Comparison of ENCODE assay signal across 8 mouse cellular contexts in the genomic region with DNA sequence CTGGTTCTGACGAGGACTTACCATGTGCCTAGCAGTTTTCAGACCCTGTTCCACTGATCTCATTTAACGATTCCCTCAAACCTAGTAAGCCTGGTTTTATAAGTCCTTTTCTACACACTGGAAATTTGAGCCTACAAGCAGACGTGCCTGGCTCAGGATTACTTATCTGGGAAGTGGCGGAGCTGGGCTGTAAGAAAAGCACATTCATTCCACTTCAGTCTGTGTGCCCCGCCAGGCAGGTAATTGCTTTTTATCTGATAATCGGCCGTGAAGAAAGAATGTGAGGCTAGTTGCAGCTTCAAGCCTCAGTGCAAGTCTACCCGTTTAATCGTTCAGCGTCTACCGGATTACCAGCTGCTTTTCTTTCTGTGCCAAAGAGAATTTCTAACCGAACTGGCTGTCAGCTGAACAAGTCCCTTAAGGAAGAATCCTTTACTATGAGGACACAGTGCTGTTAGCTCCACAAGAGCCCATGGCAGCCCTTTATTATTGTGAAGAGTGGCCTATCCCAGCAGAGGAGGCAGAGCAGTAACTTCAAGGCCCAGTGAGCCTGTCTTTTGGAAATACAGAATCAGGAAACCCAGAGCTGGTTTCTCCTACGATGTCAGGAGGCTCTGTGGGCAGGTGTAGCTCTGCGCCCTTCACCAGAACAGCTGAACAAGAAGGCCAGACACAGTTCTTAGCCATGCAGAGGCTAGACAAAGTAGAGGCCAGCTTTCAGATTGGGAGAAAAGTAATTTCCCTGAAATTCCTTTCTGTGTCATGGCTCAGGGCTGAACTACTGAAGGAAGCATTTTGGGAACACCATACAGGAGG. TPM values are rescaled to one million over a fixed set of nuclear protein-coding genes. Genes with fewer than 3 reads are reported as not detected.
DNase-seq lines count a peak whose midpoint lies in the region; ATAC-seq lines count a peak whose summit lies in the region.

No protein-coding gene starts in this region.

- WGBS in embryonic facial prominence, embryonic 10.5 days: 16% methylated on average over 14 of the region's 14 CpGs
- 11% methylated on average over 14 of the region's 14 CpGs for WGBS in forebrain, embryonic 12.5 days
- 28% methylated on average over 14 of the region's 14 CpGs for WGBS in kidney, embryonic 16.5 days
- 9% methylated on average over 14 of the region's 14 CpGs for WGBS in midbrain, embryonic 16.5 days
- 51% methylated on average over 14 of the region's 14 CpGs for WGBS in liver, embryonic 12.5 days (ENCODE audit: insufficient replicate concordance)

- no peaks in the 10 kb centered on the region; the same call in 1 of the 2 replicates for H3K27me3 ChIP-seq in embryonic facial prominence, embryonic 10.5 days (replicated peaks; ENCODE audit: low read depth, poor library complexity, severe bottlenecking)
- no peaks in the 10 kb centered on the region for H3K27me3 ChIP-seq in forebrain, embryonic 12.5 days
- no peaks in the 10 kb centered on the region for H3K27me3 ChIP-seq in kidney, embryonic 16.5 days (ENCODE audit: insufficient read depth, low read length)
- H3K27me3 ChIP-seq in midbrain, embryonic 16.5 days (ENCODE audit: control insufficient read depth, insufficient read depth, low read depth, low read length): no peaks in the 10 kb centered on the region
- H3K27me3 ChIP-seq in liver, embryonic 12.5 days (replicated peaks): peaks cover 24% of the 10 kb centered on the region

- H3K4me3 ChIP-seq in embryonic facial prominence, embryonic 10.5 days: peak overlapping the region; percentile 28; the same call in 1 of the 2 replicates
- no peak overlapping the region for H3K4me3 ChIP-seq in forebrain, embryonic 12.5 days (replicated peaks)
- no peak overlapping the region for H3K4me3 ChIP-seq in kidney, embryonic 16.5 days (ENCODE audit: low read length)
- H3K4me3 ChIP-seq in midbrain, embryonic 16.5 days (ENCODE audit: low read depth, low read length): no peak overlapping the region
- H3K4me3 ChIP-seq in liver, embryonic 12.5 days: no peak overlapping the region

- H3K4me2 ChIP-seq in forebrain, embryonic 12.5 days: peak overlapping the region; percentile 15; the same call in 1 of the 2 replicates
- no peak overlapping the region; the same call in 1 of the 2 replicates for H3K4me2 ChIP-seq in kidney, embryonic 16.5 days (replicated peaks; ENCODE audit: low read depth, low read length)
- peak overlapping the region; percentile 29 for H3K4me2 ChIP-seq in midbrain, embryonic 16.5 days (ENCODE audit: low read length)
- H3K4me2 ChIP-seq in liver, embryonic 12.5 days: no peak overlapping the region

- DNase-seq in embryonic facial prominence, embryonic 10.5 days (ENCODE audit: low spot score): peak; percentile 55
- DNase-seq in left cerebral cortex, postnatal 14 days (ENCODE audit: low spot score in 2 of 2): no peak
- DNase-seq in right cerebral cortex, postnatal 36 days (ENCODE audit: low spot score in 2 of 2): no peak
- DNase-seq in T-cell, adult 2 months (ENCODE audit: low spot score): no peak

- intact Hi-C loops in left cerebral cortex, postnatal 14 days (cut with DNase I): no loop called here

- no peaks in the 10 kb centered on the region for H3K36me3 ChIP-seq in embryonic facial prominence, embryonic 10.5 days (replicated peaks)
- no peaks in the 10 kb centered on the region for H3K36me3 ChIP-seq in forebrain, embryonic 12.5 days (replicated peaks)
- H3K36me3 ChIP-seq in kidney, embryonic 16.5 days (ENCODE audit: insufficient read depth, low read length): no peaks in the 10 kb centered on the region
- H3K36me3 ChIP-seq in midbrain, embryonic 16.5 days (ENCODE audit: control insufficient read depth, insufficient read depth, low read length): no peaks in the 10 kb centered on the region
- no peaks in the 10 kb centered on the region for H3K36me3 ChIP-seq in liver, embryonic 12.5 days

- peaks cover 16% of the 10 kb centered on the region for H3K4me1 ChIP-seq in embryonic facial prominence, embryonic 10.5 days
- peaks cover 11% of the 10 kb centered on the region for H3K4me1 ChIP-seq in forebrain, embryonic 12.5 days
- H3K4me1 ChIP-seq in kidney, embryonic 16.5 days (ENCODE audit: insufficient read depth, low read length): 0 out of 2 replicates have a peak, but pooled peaks cover 6% of the 10 kb centered on the region
- H3K4me1 ChIP-seq in midbrain, embryonic 16.5 days (ENCODE audit: control insufficient read depth, insufficient read depth, low read length): peaks cover 11% of the 10 kb centered on the region
- H3K4me1 ChIP-seq in liver, embryonic 12.5 days: no peaks in the 10 kb centered on the region

- no peak overlapping the region for H3K9ac ChIP-seq in forebrain, embryonic 12.5 days
- H3K9ac ChIP-seq in kidney, embryonic 16.5 days (replicated peaks; ENCODE audit: low read length): no peak overlapping the region
- peak overlapping the region; percentile 23; the same call in 1 of the 2 replicates for H3K9ac ChIP-seq in midbrain, embryonic 16.5 days (ENCODE audit: low read depth, low read length)
- H3K9ac ChIP-seq in liver, embryonic 12.5 days: no peak overlapping the region

- ATAC-seq in forebrain, embryonic 12.5 days (ENCODE audit: low FRiP score): no peak
- peak; percentile 51; the same call in 1 of the 2 replicates for ATAC-seq in kidney, embryonic 16.5 days (ENCODE audit: low FRiP score, low TSS enrichment)
- ATAC-seq in midbrain, embryonic 16.5 days: peak; percentile 64
- no peak for ATAC-seq in liver, embryonic 12.5 days

- peak overlapping the region; percentile 54 for H3K27ac ChIP-seq in embryonic facial prominence, embryonic 10.5 days (replicated peaks)
- peak overlapping the region; percentile 51; the same call in 1 of the 2 replicates for H3K27ac ChIP-seq in forebrain, embryonic 12.5 days
- no peak overlapping the region; the same call in 1 of the 2 replicates for H3K27ac ChIP-seq in kidney, embryonic 16.5 days (ENCODE audit: low read length)
- H3K27ac ChIP-seq in midbrain, embryonic 16.5 days (ENCODE audit: low read length): peak overlapping the region; percentile 62
- H3K27ac ChIP-seq in liver, embryonic 12.5 days: no peak overlapping the region

- peaks cover 4% of the 10 kb centered on the region; the same call in 1 of the 2 replicates for H3K9me3 ChIP-seq in embryonic facial prominence, embryonic 10.5 days
- peaks cover 3% of the 10 kb centered on the region; the same call in 1 of the 2 replicates for H3K9me3 ChIP-seq in forebrain, embryonic 12.5 days
- 0 out of 2 replicates have a peak, but pooled peaks cover 6% of the 10 kb centered on the region for H3K9me3 ChIP-seq in kidney, embryonic 16.5 days (ENCODE audit: low read length)
- H3K9me3 ChIP-seq in midbrain, embryonic 16.5 days (replicated peaks; ENCODE audit: control insufficient read depth, low read length, poor library complexity, severe bottlenecking): no peaks in the 10 kb centered on the region
- H3K9me3 ChIP-seq in liver, embryonic 12.5 days (replicated peaks): no peaks in the 10 kb centered on the region

RNA-seq across cellular contexts. Expression of a gene that starts 30.4 kb away (rescaled TPM):
- 28.7 and 30.2 TPM in 2 replicates for polyA plus RNA-seq in embryonic facial prominence, embryonic 10.5 days (2016; fragmentation: Nextera tagmentation; extraction: Ambion mirVana)
- polyA plus RNA-seq in forebrain, embryonic 12.5 days (2016; fragmentation: Nextera tagmentation; extraction: Ambion mirVana): 40.5 and 40.6 TPM in 2 replicates
- polyA plus RNA-seq in kidney, embryonic 16.5 days (2015; fragmentation: Nextera tagmentation; extraction: Ambion mirVana): 29.1 and 33.3 TPM in 2 replicates
- polyA plus RNA-seq in midbrain, embryonic 16.5 days (2015; fragmentation: Nextera tagmentation; extraction: Ambion mirVana): 92.2 and 99.1 TPM in 2 replicates
- 100 to 1,000 TPM in 1 of 2 experiments, 10 to 100 TPM in 1; 95.2 to 103 TPM for total RNA-seq in left cerebral cortex, postnatal 14 days (2021)
- 18.3 and 18.6 TPM in 2 replicates for polyA plus RNA-seq in liver, embryonic 12.5 days (2016; fragmentation: Nextera tagmentation; extraction: Ambion mirVana)

RNA-seq across cellular contexts. Expression of a gene that starts 59.1 kb away (rescaled TPM):
- polyA plus RNA-seq in embryonic facial prominence, embryonic 10.5 days (2016; fragmentation: Nextera tagmentation; extraction: Ambion mirVana): 17.6 and 18.6 TPM in 2 replicates
- polyA plus RNA-seq in forebrain, embryonic 12.5 days (2016; fragmentation: Nextera tagmentation; extraction: Ambion mirVana): 34.2 TPM in 2 replicates
- polyA plus RNA-seq in kidney, embryonic 16.5 days (2015; fragmentation: Nextera tagmentation; extraction: Ambion mirVana): 26.1 and 29.2 TPM in 2 replicates
- polyA plus RNA-seq in midbrain, embryonic 16.5 days (2015; fragmentation: Nextera tagmentation; extraction: Ambion mirVana): 36.0 and 39.8 TPM in 2 replicates
- 10 to 100 TPM; 60.3 to 65.3 TPM for total RNA-seq in left cerebral cortex, postnatal 14 days (2021)
- 17.2 and 17.4 TPM in 2 replicates for polyA plus RNA-seq in liver, embryonic 12.5 days (2016; fragmentation: Nextera tagmentation; extraction: Ambion mirVana)

Comparison
In these comparisons a context has a peak if more than half of its experiments do, and no peak if none do; other contexts are left out.
1. H3K27ac ChIP-seq: peak in embryonic facial prominence, embryonic 10.5 days (single experiment), forebrain, embryonic 12.5 days (single experiment) and midbrain, embryonic 16.5 days (single experiment); none in kidney, embryonic 16.5 days (single experiment) and liver, embryonic 12.5 days (single experiment).
2. ATAC-seq: peak in kidney, embryonic 16.5 days (single experiment) and midbrain, embryonic 16.5 days (single experiment); none in forebrain, embryonic 12.5 days (single experiment) and liver, embryonic 12.5 days (single experiment).
3. H3K4me2 ChIP-seq: peak in forebrain, embryonic 12.5 days (single experiment) and midbrain, embryonic 16.5 days (single experiment); none in kidney, embryonic 16.5 days (single experiment) and liver, embryonic 12.5 days (single experiment).